Mouse (Mus musculus) thymus, adult 2 months (tissue): Measurements from ENCODE around the gene Clstn1.

Experiments
- CTCF ChIP-seq: fragments of 200-500 bp; IDR thresholded peaks from 2 replicates; pipeline ENCODE4 v1.5.1; 2012; ENCODE audit warnings: mild to moderate bottlenecking, control low read depth, low read length, moderate library complexity, borderline replicate concordance; ENCODE audit not compliant: control insufficient read depth, poor library complexity, insufficient read depth; ENCODE audit errors: extremely low read depth
- POLR2A ChIP-seq: fragments of 200-500 bp; IDR thresholded peaks from 2 replicates; pipeline ENCODE4 v1.6.1; 2012; ENCODE audit warnings: mild to moderate bottlenecking, low read length, control low read depth, moderate library complexity; ENCODE audit not compliant: control insufficient read depth, poor library complexity, insufficient read depth; ENCODE audit errors: extremely low read depth

- no peak for TF ChIP-seq POLR2A
- TF ChIP-seq CTCF: no peak
These were observed 91.7 kb downstream of the Clstn1 start for GRCm38 (mm10) chr4:149678006-149678405.
